Mouse (Mus musculus): ENCODE data around the gene Thrb. TPM values are rescaled to one million over a fixed set of nuclear protein-coding genes. Genes with fewer than 3 reads are reported as not detected.

The Thrb gene
- polyA plus RNA-seq, 2 experiments = 1.3 to 3.9 TPM

- no peak for TF ChIP-seq POLR2A (IDR thresholded peaks at IDR 0.05; ENCODE audit: borderline replicate concordance, extremely low read depth, insufficient read depth, insufficient read length)
- ATAC-seq (ENCODE audit: low FRiP score, low read depth) = no peak
Observed at GRCm38 (mm10) chr14:17845871-17846270, 185.8 kb downstream of the Thrb start.

GRCm38 (mm10) chr14:17846700-17847099 lies 186.6 kb downstream of the Thrb start:
- TF ChIP-seq POLR2A (IDR thresholded peaks at IDR 0.05; ENCODE audit: borderline replicate concordance, extremely low read depth, insufficient read depth, insufficient read length) = no peak
- WGBS = 75% methylated on average over 2 of the region's 2 CpGs

More at GRCm38 (mm10) chr14:17845871-17846270, 185.8 kb downstream of the Thrb start:
- no peaks in the 10 kb centered on the region for H3K36me3 ChIP-seq (ENCODE audit: control insufficient read depth, insufficient read depth, low read length)
- WGBS = 76% methylated on average over 6 of the region's 6 CpGs
- H3K27ac ChIP-seq (replicated peaks; ENCODE audit: low read depth, low read length) = no peak overlapping the region
- H3K4me1 ChIP-seq (ENCODE audit: control insufficient read depth, insufficient read depth, low read length) = no peaks in the 10 kb centered on the region
- no peak for DNase-seq (ENCODE audit: low spot score)
- no peak overlapping the region for H3K4me2 ChIP-seq (replicated peaks; ENCODE audit: low read depth, low read length, severe bottlenecking)
- no peak overlapping the region for H3K9ac ChIP-seq (ENCODE audit: low read depth, low read length, severe bottlenecking)
- H3K27me3 ChIP-seq (ENCODE audit: control insufficient read depth, insufficient read depth, low read length) = no peaks in the 10 kb centered on the region
- no peak overlapping the region for H3K4me3 ChIP-seq (replicated peaks; ENCODE audit: low read length)
- H3K9me3 ChIP-seq (ENCODE audit: control insufficient read depth, low read length) = no peaks in the 10 kb centered on the region

GRCm38 (mm10) chr14:17847211-17847610 lies 187.2 kb downstream of the Thrb start:
- H3K36me3 ChIP-seq (ENCODE audit: control insufficient read depth, insufficient read depth, low read length) = no peaks in the 10 kb centered on the region
- 37% methylated on average over 8 of the region's 8 CpGs for WGBS
- DNase-seq (ENCODE audit: low spot score) (no peak), ATAC-seq (ENCODE audit: low FRiP score, low read depth) (no peak)
- no peak overlapping the region for H3K27ac ChIP-seq (replicated peaks; ENCODE audit: low read depth, low read length)
- H3K4me3 ChIP-seq (replicated peaks; ENCODE audit: low read length) = no peak overlapping the region
- no peaks in the 10 kb centered on the region for H3K9me3 ChIP-seq (ENCODE audit: control insufficient read depth, low read length)
- no peaks in the 10 kb centered on the region for H3K4me1 ChIP-seq (ENCODE audit: control insufficient read depth, insufficient read depth, low read length)
- H3K4me2 ChIP-seq (replicated peaks; ENCODE audit: low read depth, low read length, severe bottlenecking) = no peak overlapping the region
- H3K27me3 ChIP-seq (ENCODE audit: control insufficient read depth, insufficient read depth, low read length) = no peaks in the 10 kb centered on the region
- H3K9ac ChIP-seq (ENCODE audit: low read depth, low read length, severe bottlenecking) = no peak overlapping the region
- no peak for TF ChIP-seq POLR2A (IDR thresholded peaks at IDR 0.05; ENCODE audit: borderline replicate concordance, extremely low read depth, insufficient read depth, insufficient read length)

More at GRCm38 (mm10) chr14:17846700-17847099, 186.6 kb downstream of the Thrb start:
- H3K27ac ChIP-seq (replicated peaks; ENCODE audit: low read depth, low read length) = no peak overlapping the region
- no peaks in the 10 kb centered on the region for H3K9me3 ChIP-seq (ENCODE audit: control insufficient read depth, low read length)
- no peaks in the 10 kb centered on the region for H3K27me3 ChIP-seq (ENCODE audit: control insufficient read depth, insufficient read depth, low read length)
- H3K4me1 ChIP-seq (ENCODE audit: control insufficient read depth, insufficient read depth, low read length) = no peaks in the 10 kb centered on the region
- no peak overlapping the region for H3K4me3 ChIP-seq (replicated peaks; ENCODE audit: low read length)
- ATAC-seq (ENCODE audit: low FRiP score, low read depth) = no peak
- H3K4me2 ChIP-seq (replicated peaks; ENCODE audit: low read depth, low read length, severe bottlenecking) = no peak overlapping the region
- H3K36me3 ChIP-seq (ENCODE audit: control insufficient read depth, insufficient read depth, low read length) = no peaks in the 10 kb centered on the region
- no peak overlapping the region for H3K9ac ChIP-seq (ENCODE audit: low read depth, low read length, severe bottlenecking)
- DNase-seq (ENCODE audit: low spot score) = no peak

GRCm38 (mm10) chr14:17850355-17850754 lies 190.3 kb downstream of the Thrb start:
- Histone ChIP-seq H3K4me2 (replicated peaks; ENCODE audit: low read depth, low read length, severe bottlenecking) (no peak overlapping the region), H3K4me3 (replicated peaks; ENCODE audit: low read length) (no peak overlapping the region), H3K9me3 (ENCODE audit: control insufficient read depth, low read length) (no peaks in the 10 kb centered on the region), H3K27ac (replicated peaks; ENCODE audit: low read depth, low read length) (no peak overlapping the region), H3K9ac (ENCODE audit: low read depth, low read length, severe bottlenecking) (no peak overlapping the region), H3K4me1 (ENCODE audit: control insufficient read depth, insufficient read depth, low read length) (no peaks in the 10 kb centered on the region), H3K27me3 (ENCODE audit: control insufficient read depth, insufficient read depth, low read length) (no peaks in the 10 kb centered on the region), H3K36me3 (ENCODE audit: control insufficient read depth, insufficient read depth, low read length) (no peaks in the 10 kb centered on the region)
- WGBS = 39% methylated on average over 4 of the region's 4 CpGs
- DNase-seq (ENCODE audit: low spot score) (no peak), ATAC-seq (ENCODE audit: low FRiP score, low read depth) (no peak)
- TF ChIP-seq POLR2A (IDR thresholded peaks at IDR 0.05; ENCODE audit: borderline replicate concordance, extremely low read depth, insufficient read depth, insufficient read length) = no peak

- H3K4me3 ChIP-seq (replicated peaks; ENCODE audit: low read length) = no peak overlapping the region
- no peak for TF ChIP-seq POLR2A (IDR thresholded peaks at IDR 0.05; ENCODE audit: borderline replicate concordance, extremely low read depth, insufficient read depth, insufficient read length)
- DNase-seq (ENCODE audit: low spot score) (no peak), ATAC-seq (ENCODE audit: low FRiP score, low read depth) (no peak)
- no peaks in the 10 kb centered on the region for H3K27me3 ChIP-seq (ENCODE audit: control insufficient read depth, insufficient read depth, low read length)
- no peaks in the 10 kb centered on the region for H3K4me1 ChIP-seq (ENCODE audit: control insufficient read depth, insufficient read depth, low read length)
- no peak overlapping the region for H3K9ac ChIP-seq (ENCODE audit: low read depth, low read length, severe bottlenecking)
- 82% methylated on average over 2 of the region's 2 CpGs for WGBS
- no peak overlapping the region for H3K4me2 ChIP-seq (replicated peaks; ENCODE audit: low read depth, low read length, severe bottlenecking)
- H3K36me3 ChIP-seq (ENCODE audit: control insufficient read depth, insufficient read depth, low read length) = no peaks in the 10 kb centered on the region
- no peaks in the 10 kb centered on the region for H3K9me3 ChIP-seq (ENCODE audit: control insufficient read depth, low read length)
- no peak overlapping the region for H3K27ac ChIP-seq (replicated peaks; ENCODE audit: low read depth, low read length)
Observed at GRCm38 (mm10) chr14:17852236-17852635, 192.2 kb downstream of the Thrb start.
